Mouse (Mus musculus): Measurements from ENCODE around the gene Sass6.
"Not testable (repeated sequence)": the region's sequence is repeated elsewhere in the genome, so short reads cannot be mapped to it uniquely, and the experiment has no call there.

Sass6 gene

DNA sequence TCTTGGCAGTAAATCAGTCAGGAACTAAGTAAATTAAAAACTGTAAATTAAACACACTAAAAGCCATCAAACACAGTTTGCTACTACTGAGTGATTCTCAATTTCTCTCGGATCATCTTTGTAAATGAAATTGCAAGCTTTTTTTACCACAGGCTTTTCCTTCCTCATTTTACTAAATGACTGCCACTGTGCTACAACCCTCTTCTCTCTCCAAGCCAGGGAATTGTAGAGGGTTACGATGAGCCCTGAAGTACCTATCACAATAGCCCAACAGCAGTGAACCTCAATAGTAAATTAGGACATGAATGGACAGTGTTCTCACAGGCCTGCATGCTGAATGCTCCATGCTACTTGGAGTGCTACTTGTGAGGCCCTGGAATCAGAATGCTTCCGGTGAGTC is 39.3 kb downstream of the Sass6 start:
- DNase-seq, result no peak

DNA sequence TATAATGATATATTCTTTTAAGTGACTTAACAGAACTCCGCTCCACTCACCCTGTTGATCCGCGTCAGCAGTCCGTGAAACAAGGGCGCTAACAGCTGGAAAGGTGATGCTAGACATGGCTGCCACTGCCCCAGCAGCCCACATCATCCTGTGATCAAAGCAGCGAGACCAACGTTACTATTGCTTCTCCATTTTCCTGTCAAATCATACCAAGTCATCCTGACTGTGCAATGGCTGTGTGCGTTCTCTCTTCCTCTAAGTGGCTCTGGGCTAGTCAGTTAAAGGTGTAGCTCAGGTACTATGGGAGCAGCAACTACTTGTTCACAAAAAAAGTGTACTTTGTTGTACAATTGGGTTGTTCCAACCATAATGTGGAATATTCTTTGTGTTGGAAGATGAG is 40.1 kb downstream of the Sass6 start:
- no peak for DNase-seq

GRCm38 (mm10) chr3:116635799-116636198 is 41.0 kb downstream of the Sass6 start:
- DNase-seq, result no peak

GRCm38 (mm10) chr3:116637693-116638476 is 43.1 kb downstream of the Sass6 start:
- DNase-seq, result no peak

DNA sequence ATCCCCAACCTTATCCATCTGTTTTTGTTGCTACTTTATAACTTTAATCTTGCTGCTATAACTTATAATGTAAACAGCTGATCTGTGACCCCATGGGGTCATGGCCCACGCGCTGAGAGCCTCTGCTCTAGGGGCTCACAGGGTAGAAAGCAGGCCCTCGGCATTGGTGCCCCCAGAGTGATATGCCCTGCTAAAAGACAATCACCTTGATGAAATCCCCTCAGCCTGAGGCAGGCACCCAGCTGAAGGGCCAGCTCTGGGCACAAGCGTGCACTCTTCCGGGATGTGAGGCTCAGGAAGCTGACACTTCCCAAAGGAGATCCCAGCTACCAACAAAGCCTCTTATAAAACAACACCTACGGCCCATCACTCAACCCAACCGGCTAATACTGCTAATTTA is 43.8 kb downstream of the Sass6 start:
- no peak for DNase-seq

DNA sequence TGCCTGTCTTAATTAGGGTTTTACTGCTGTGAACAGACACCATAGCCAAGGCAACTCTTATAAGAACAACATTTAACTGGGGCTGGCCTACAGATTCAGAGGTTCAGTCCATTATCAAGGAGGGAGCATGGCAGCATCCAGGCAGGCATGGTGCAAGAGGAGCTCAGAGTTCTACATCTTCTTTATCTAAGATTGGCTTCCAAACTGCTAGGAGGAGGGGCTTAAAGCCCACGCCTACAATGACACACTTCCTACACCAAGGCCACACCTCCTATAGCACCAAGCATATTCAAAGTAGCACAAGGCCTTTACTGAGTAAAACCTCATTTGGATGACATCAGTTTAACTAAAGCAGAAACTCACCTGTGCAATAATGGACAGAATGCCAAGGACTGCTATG is 45.2 kb downstream of the Sass6 start:
- DNase-seq, result no peak

DNA sequence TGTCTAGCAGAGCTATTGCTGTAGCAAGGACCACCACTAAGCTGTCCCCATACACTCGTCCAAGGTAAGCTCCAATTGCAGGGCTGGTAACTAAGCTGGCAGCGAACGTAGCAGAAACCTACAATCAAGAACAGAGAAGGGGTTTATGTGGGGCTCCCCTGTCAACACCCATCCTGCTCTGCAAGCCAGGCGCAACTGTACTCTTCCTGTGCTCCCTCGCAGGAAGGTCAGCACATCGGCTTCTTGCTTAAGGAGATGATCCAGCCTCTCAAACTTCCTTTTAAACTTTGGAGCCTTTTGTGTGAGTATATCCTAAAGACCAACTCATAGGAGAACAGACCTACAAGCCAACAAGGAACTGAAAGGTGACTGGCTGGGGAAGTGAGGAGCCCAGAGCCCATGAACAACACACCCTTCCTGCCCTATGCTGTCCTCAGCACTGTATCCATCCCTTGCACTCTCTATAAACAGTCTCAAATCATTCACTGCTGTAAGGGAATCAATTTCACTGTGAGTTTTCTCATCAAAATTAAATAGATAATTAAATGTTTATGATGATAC is 47.1 kb downstream of the Sass6 start:
- no peak for DNase-seq

GRCm38 (mm10) chr3:116642373-116642772 is 47.6 kb downstream of the Sass6 start:
- DNase-seq, result no peak

DNA sequence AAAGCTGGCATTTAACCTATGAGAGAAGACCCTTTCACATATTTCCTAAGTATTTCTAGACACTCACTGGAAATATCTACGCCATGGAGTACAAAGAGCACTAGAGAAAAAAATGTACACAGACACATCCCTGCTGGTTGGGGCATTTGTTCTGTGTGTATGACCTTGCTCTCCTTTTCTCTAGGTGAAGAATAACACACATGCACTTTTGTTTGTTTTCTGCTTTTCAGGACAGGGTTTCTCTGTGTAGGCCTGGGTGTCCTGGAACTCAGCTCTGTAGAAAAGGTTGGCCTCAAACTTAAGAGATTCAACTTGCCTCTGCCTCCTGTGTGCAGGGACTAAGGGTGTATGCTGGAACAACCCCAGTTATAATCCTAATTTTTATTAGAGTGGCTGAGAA is 51.6 kb downstream of the Sass6 start:
- no peak for DNase-seq

- no peak for DNase-seq
Measured at GRCm38 (mm10) chr3:116648805-116649204, 54.0 kb downstream of the Sass6 start.

GRCm38 (mm10) chr3:116650698-116651097 is 55.9 kb downstream of the Sass6 start:
- no peak for DNase-seq

DNA sequence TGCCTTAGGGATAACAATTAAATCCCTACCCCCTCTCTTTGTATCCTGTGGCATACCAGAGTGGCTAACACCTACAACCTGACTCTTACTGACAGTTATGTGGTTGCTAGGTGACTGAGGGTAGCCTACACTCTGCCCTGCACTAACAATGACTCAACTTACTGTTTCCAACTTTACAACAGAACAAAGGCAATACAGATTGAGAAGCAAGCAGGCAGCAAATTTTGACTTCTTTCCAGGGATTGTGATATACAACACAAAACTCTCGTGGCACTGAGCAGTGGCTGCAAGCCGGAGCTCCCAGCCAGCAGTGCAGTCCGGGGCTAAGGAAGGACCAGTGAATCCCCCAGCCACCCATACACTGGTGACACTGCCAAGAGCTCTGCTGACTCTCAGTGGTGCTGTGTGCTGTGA is 57.3 kb downstream of the Sass6 start:
- no peak for DNase-seq

DNA sequence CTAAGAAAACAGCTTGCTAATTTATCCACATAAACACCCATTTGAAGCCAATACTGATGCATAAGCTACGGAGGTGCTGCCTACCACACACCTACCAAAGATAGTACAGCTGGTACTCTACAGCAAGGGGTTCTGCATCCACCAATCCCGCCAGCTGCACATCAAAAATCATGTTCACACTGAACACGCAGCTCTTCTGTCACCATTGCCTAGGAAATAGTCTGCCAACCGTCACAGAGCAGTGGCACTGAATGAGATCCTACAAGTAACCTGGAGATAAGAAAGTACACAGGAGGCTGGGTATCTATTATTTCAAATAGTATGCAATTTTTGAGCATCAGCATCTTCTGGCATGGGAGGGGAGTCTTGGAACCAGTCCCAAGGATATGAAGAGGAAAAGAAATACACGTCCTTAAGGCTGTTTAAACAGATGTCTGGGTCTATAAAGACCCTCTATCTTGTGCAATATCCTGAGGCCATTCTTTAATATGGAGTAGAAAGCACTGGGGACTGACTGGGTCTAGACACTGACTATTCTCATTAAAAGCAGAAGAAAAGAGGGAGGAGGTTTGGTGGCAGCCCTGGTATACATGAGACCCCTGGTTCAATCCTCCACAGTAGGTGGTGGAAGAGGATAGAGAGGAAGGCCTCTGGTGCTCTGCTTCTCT is 58.6 kb downstream of the Sass6 start:
- no peak for DNase-seq

- DNase-seq, result not testable (repeated sequence)
Measured at GRCm38 (mm10) chr3:116654051-116654450, 59.3 kb downstream of the Sass6 start.

- DNase-seq, result no peak
Measured at GRCm38 (mm10) chr3:116656184-116656965, 61.6 kb downstream of the Sass6 start.

DNA sequence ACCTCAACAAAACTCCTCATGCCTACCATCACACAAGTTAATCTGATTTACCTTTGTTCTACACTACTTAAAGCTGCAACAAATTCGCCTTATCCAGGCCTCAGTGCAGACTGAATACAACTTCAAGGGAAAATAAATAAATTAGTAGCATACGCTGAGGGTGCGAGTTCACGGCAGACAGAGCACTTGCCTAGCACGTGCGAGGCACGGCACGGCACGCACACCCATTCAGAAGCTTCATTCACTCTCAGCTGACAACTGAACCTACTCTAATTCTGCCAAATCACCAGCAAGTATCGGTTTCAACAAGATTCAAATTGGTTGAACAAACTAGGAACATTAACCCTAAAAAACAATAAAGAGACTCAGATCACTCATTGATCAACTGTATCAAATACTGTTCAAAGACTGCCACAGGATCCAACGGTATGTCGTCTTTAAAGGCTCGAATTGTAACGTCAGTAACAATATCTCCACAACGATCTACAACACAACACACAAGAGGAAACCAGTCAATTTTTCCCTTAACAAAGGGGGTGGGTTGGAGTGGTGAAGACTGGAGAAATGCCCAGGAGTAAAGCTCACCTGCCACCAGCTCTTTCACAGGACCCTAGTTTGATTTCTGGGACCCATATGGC is 64.3 kb downstream of the Sass6 start:
- DNase-seq, result peak; percentile 9 to 24

DNA sequence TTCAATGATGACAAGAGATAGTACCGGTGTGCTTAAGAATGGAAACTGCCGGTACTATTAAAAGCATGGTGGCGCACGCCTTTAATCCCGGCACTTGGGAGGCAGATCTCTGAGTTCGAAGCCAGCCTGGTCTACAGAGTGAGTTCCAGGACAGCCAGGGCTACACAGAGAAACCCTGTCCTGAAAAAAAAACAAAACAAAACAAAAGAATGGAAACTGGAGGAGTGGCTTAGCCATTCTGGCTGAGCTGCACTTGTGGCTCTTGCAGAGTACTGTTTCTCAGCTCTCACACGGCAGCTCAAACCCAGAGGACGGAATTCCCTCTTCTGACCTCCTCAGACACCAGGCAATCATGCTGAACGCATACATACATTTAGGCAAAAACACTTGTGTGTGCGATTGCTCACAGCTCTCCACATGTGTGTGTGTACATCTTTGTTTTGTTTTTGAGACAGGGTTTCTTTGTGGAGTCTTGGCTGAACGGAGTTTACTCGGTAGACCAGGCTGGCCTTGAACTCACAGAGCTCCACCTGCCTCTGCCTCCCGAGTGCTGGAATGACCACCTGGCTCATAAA is 65.2 kb downstream of the Sass6 start:
- no peak for DNase-seq

DNA sequence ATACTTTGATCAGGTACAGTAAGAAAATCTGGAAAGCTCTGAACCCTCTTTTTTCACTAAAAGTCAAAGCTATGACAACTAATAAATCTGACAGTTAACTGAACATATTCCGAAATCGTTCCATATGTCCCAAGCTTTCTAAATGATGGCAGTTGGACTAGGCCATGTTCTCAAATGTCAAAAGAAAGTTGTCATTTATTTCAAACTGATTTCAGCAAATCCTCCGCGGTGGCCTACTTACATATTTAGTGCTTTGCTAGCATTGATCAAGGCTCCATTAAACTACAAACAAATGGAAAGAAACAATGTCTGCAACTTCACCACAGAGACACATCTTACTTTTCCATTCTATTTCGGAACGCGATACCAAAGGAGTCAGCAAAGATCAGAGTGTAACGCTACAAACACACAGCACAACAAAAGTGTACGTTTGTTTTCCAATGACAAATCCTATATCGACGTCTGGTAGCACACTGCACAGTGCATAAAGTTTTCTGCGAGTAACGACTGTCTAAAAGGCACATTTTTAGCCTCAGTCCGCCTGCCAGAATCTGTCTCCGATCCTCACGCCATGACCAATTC is 66.6 kb downstream of the Sass6 start:
- peak in 1 of 2 experiments; percentile 7 for DNase-seq

- peak; percentile 14 to 44 for DNase-seq
Measured at GRCm38 (mm10) chr3:116661870-116662414, 67.2 kb downstream of the Sass6 start.

DNA sequence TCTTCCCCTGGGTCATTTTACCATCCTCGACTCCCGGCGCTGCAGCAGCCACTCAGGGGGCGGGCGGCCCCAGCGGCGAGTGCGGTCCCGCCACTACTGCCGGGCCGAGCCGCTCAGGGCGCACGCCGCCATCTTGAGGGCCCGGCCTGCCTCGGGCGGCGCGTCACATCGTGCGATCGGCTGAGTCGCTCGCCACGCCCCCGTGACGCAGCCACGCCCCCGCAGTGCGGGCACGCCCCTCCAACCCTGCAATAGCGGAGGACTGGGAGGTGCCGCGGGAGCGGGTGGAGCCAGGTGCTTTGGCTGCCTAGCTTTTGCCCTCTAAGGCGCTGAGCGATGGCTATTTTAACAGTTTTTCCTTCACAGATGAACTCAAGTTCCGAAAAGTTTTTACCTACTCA is 67.7 kb downstream of the Sass6 start, which contains the start of gene Mfsd14a:
TSS of gene Mfsd14a (minus strand) at position 215 of the 401 bp plus-strand sequence.
- peak; percentile 98 to 99 for DNase-seq

DNA sequence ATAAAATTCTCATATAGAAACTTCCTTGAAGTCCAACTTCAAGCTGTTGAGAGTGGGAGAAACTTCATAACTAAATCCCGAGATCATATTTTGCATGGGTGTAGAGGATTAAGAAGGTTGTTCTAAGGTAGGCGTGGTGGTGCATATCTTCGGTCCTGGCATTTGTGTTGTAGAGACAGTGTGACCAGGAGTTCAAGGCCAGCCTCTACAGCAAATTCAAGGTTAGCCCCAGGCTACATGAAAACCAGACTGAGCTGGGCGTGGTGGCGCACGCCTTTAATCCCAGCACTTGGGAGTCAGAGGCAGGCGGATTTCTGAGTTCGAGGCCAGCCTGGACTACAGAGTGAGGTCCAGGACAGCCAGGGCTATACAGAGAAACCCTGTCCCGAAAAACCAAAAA is 69.5 kb downstream of the Sass6 start:
- not testable (repeated sequence) for DNase-seq
